Mouse (Mus musculus): ENCODE results near the gene Fus. TPM values are rescaled to one million over a fixed set of nuclear protein-coding genes. Genes with fewer than 3 reads are reported as not detected.
A peak's percentile ranks its signal among the peaks of the same experiment; 100 is the strongest.
"Not testable (repeated sequence)": the region's sequence is repeated elsewhere in the genome, so short reads cannot be mapped to it uniquely, and the experiment has no call there.

The Fus gene
- polyA plus RNA-seq, 1 experiment from 2014 or later = 249 TPM

DNA sequence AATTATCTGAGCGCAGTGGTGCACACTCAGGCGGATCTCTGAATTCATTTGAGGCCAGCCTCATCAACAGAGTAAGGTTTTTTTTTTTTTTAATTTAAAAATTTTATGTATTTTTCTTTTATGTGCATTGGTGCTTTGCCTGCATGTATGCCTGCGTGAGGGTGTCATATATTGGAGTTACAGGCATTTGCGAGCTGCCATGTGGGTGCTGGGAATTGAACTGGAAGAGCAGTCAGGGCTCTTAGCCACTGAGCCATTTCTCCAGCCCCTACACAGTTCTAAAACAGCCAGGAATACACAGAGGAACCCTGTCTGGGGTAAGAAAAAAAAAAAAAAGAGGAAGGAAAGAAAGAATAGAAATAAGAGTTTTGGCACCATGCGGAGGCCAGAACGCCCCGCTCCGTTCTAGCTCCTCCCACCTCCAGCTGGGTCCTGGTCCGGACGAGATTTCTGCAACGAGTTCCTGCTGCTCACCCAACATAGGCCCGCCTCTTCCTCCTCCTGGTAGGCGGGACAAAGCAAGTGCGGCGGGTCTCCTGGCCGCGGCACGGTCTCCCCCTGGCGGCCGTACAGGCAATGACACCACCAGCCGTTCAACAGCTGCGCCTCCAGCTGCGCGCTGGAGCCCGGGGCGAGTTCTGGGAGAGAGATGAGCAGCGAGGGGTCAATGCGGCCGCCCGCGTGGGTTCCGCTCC, 32.1 kb upstream of the Fus start:
- Histone ChIP-seq H3K9ac (ENCODE audit: low read length) (peak overlapping the region; percentile 81), H3K9me3 (replicated peaks; ENCODE audit: control insufficient read depth, low read length) (no peaks in the 10 kb centered on the region), H3K36me3 (ENCODE audit: control insufficient read depth, insufficient read depth) (no peaks in the 10 kb centered on the region), H3K27ac (ENCODE audit: low read length) (peak overlapping the region; percentile 43), H3K4me3 (ENCODE audit: low read length) (peak overlapping the region; percentile 69), H3K27me3 (ENCODE audit: control insufficient read depth, insufficient read depth, low read length) (no peaks in the 10 kb centered on the region), H3K4me1 (ENCODE audit: control insufficient read depth, insufficient read depth, low read length) (peaks cover 10% of the 10 kb centered on the region; the same call in 1 of the 2 replicates), H3K4me2 (ENCODE audit: low read depth, low read length) (peak overlapping the region; percentile 86)
- ATAC-seq (replicated peaks; ENCODE audit: extremely low read depth, insufficient read depth, low FRiP score) = peak; percentile 94
- 6% methylated on average over 32 of the region's 32 CpGs for WGBS

DNA sequence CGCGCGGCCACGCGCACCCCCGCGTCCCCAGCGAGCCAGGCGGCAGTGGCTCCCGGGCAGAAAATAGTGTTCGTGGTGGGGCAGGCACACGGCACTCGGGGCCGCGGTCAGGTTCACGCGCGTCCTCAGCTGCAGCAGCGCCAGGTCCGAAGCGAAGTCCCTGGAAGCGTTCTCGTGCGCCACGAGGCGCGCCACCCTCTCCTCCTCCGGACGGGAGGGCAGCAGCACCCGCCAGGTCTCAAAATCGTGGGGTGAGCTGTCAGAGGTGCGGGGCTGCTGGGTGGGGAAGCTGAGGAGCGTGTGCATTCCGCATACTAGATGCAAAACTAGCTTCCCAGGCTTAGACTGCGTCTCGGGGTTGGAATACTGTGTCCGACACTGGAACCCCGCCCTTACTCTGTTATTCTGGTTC, 31.5 kb upstream of the Fus start:
- Histone ChIP-seq H3K4me1 (ENCODE audit: control insufficient read depth, insufficient read depth, low read length) (peaks cover 10% of the 10 kb centered on the region; the same call in 1 of the 2 replicates), H3K27ac (ENCODE audit: low read length) (peak overlapping the region; percentile 43), H3K36me3 (ENCODE audit: control insufficient read depth, insufficient read depth) (no peaks in the 10 kb centered on the region), H3K27me3 (ENCODE audit: control insufficient read depth, insufficient read depth, low read length) (no peaks in the 10 kb centered on the region), H3K4me3 (ENCODE audit: low read length) (peak overlapping the region; percentile 69), H3K9me3 (replicated peaks; ENCODE audit: control insufficient read depth, low read length) (no peaks in the 10 kb centered on the region), H3K4me2 (ENCODE audit: low read depth, low read length) (peak overlapping the region; percentile 86), H3K9ac (ENCODE audit: low read length) (peak overlapping the region; percentile 81)
- peak; percentile 52 for ATAC-seq (replicated peaks; ENCODE audit: extremely low read depth, insufficient read depth, low FRiP score)
- WGBS = under 1% methylated on average over 37 of the region's 38 CpGs

DNA sequence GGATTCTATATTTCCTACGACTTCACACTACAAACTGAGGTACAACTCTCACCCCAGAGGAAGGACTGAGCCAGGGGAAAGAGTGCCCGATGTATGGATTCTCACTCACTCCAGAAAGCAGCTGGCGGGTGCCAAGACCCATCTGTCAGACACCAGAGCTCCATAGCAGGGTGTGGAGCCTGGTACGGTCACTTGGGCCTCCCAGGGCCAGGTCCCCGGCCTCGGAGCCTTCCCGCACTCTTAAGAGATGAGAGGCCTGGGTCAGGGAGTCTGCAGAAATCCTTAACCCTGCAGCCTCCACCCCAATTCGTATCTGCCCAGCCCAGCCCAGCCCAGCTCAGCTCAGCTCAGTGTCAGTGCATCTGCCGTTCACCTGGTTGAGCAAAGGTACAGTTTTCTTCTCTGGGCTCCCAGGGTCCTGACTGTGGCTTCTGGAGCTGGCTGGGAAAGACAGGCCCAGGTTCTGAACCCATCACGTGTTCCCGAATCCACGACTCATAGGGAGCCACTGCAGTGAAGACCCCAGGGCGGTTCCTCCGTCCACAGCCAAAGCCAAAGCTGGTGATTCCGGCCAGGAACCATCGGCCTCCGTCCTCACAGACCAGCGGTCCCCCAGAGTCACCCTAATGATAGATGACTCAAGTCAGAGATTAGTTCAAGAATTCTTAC, 30.9 kb upstream of the Fus start:
- WGBS = 52% methylated on average over 18 of the region's 18 CpGs
- peaks cover 8% of the 10 kb centered on the region; the same call in 1 of the 2 replicates for H3K4me1 ChIP-seq (ENCODE audit: control insufficient read depth, insufficient read depth, low read length)
- no peak overlapping the region; the same call in 1 of the 2 replicates for H3K27ac ChIP-seq (ENCODE audit: low read length)

GRCm38 (mm10) chr7:127942097-127942496, 25.2 kb upstream of the Fus start:
- H3K27me3 ChIP-seq (ENCODE audit: control insufficient read depth, insufficient read depth, low read length) = peaks cover 15% of the 10 kb centered on the region
- H3K9ac ChIP-seq (ENCODE audit: low read length); H3K36me3 ChIP-seq (ENCODE audit: control insufficient read depth, insufficient read depth); H3K4me2 ChIP-seq (ENCODE audit: low read depth, low read length); H3K9me3 ChIP-seq (replicated peaks; ENCODE audit: control insufficient read depth, low read length); H3K4me3 ChIP-seq (ENCODE audit: low read length); H3K27ac ChIP-seq (ENCODE audit: low read length); H3K4me1 ChIP-seq (ENCODE audit: control insufficient read depth, insufficient read depth, low read length); ATAC-seq (replicated peaks; ENCODE audit: extremely low read depth, insufficient read depth, low FRiP score): not testable (repeated sequence)
- WGBS = 57% methylated on average over 2 of the region's 2 CpGs

More for the DNA sequence above, 30.9 kb upstream of the Fus start:
- Histone ChIP-seq H3K36me3 (ENCODE audit: control insufficient read depth, insufficient read depth) (no peaks in the 10 kb centered on the region), H3K9me3 (replicated peaks; ENCODE audit: control insufficient read depth, low read length) (no peaks in the 10 kb centered on the region), H3K9ac (ENCODE audit: low read length) (peak overlapping the region; percentile 81), H3K4me2 (ENCODE audit: low read depth, low read length) (peak overlapping the region; percentile 86), H3K4me3 (ENCODE audit: low read length) (peak overlapping the region; percentile 69), H3K27me3 (ENCODE audit: control insufficient read depth, insufficient read depth, low read length) (no peaks in the 10 kb centered on the region)
- ATAC-seq (replicated peaks; ENCODE audit: extremely low read depth, insufficient read depth, low FRiP score) = no peak

DNA sequence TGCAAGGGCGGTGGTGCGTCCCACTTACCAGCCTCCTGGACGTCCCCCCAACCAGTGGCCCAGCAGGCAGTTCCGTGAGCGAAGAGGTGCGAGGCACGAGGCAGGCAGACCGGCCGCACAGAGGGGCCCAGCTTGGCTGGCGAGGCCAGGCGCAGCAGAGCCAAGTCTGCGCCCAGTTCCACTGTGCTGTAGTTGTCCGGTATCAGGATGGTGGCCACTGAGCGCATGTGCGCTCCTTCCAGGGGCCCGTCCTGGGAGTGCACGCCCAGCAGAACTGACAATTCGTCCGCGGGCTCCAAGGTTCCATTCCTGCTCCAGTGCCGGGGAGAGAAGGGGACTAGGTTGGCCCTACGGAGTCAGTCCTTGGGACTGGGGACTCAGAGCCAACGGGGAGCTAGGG, 22.6 kb upstream of the Fus start:
- H3K36me3 ChIP-seq (ENCODE audit: control insufficient read depth, insufficient read depth) = no peaks in the 10 kb centered on the region
- no peaks in the 10 kb centered on the region for H3K9me3 ChIP-seq (replicated peaks; ENCODE audit: control insufficient read depth, low read length)
- peak overlapping the region; percentile 42 for H3K4me2 ChIP-seq (ENCODE audit: low read depth, low read length)
- peak overlapping the region; percentile 12 for H3K4me3 ChIP-seq (ENCODE audit: low read length)
- WGBS = 5% methylated on average over 23 of the region's 23 CpGs
- no peak overlapping the region for H3K27ac ChIP-seq (ENCODE audit: low read length)
- peak; percentile 73 for ATAC-seq (replicated peaks; ENCODE audit: extremely low read depth, insufficient read depth, low FRiP score)
- H3K27me3 ChIP-seq (ENCODE audit: control insufficient read depth, insufficient read depth, low read length) = peaks cover 15% of the 10 kb centered on the region
- peak overlapping the region; percentile 35 for H3K9ac ChIP-seq (ENCODE audit: low read length)
- H3K4me1 ChIP-seq (ENCODE audit: control insufficient read depth, insufficient read depth, low read length) = no peaks in the 10 kb centered on the region

- Histone ChIP-seq H3K4me3 (ENCODE audit: low read length) (no peak within 1 kb of the TSS), H3K9ac (ENCODE audit: low read length) (no peak within 1 kb of the TSS), H3K27ac (ENCODE audit: low read length) (no peak within 1 kb of the TSS), H3K4me1 (ENCODE audit: control insufficient read depth, insufficient read depth, low read length) (no peaks in the 10 kb centered on the region), H3K27me3 (ENCODE audit: control insufficient read depth, insufficient read depth, low read length) (peaks cover 15% of the 10 kb centered on the region), H3K36me3 (ENCODE audit: control insufficient read depth, insufficient read depth) (no peaks in the 10 kb centered on the region), H3K9me3 (replicated peaks; ENCODE audit: control insufficient read depth, low read length) (no peaks in the 10 kb centered on the region), H3K4me2 (ENCODE audit: low read depth, low read length) (no peak within 1 kb of the TSS)
- ATAC-seq (replicated peaks; ENCODE audit: extremely low read depth, insufficient read depth, low FRiP score) = no peak
- 68% methylated on average over 6 of the region's 6 CpGs for WGBS
Observed at GRCm38 (mm10) chr7:127946470-127947023, 20.7 kb upstream of the Fus start, which contains the start of gene Prss36. Prss36 (minus strand) TSS chr7:127946725.

DNA sequence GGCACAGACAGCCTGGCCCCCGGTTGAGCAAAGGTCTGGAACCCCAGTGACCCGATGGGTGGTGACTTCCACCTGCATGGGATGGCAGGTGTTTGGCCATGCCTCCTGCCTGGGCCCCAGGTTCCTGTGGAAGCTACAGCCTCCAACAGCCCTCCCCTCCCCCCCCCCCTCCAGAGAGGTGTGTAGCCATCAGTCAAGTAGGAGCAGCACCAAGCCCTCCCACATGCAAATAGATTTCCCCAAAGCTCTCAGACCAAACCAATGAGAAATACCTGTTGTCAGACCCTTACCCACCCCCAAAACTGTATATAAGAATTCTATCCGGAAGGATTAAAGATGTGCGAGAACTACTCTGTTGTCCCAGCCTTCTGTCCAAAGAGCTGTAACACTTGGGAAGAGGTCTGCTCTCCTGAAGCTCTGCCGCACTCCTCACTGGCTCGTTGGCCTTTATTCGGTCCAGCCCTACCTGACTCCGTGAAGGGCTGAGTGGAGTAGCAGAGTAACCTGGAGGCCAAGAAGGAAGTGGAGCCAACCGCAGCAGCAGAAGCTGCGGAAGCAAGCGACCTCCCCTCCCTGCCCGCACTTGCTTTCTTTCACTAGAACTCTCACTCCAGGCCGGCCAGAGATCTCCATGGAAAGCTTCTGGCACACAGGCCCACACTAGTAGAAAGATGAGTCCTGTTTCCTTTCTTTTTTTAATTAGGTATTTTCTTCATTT, 14.2 kb upstream of the Fus start:
- H3K27me3 ChIP-seq (ENCODE audit: control insufficient read depth, insufficient read depth, low read length) = no peaks in the 10 kb centered on the region
- H3K4me2 ChIP-seq (ENCODE audit: low read depth, low read length) = no peak overlapping the region
- WGBS = 33% methylated on average over 13 of the region's 13 CpGs
- H3K4me3 ChIP-seq (ENCODE audit: low read length) = no peak overlapping the region
- no peaks in the 10 kb centered on the region for H3K4me1 ChIP-seq (ENCODE audit: control insufficient read depth, insufficient read depth, low read length)
- ATAC-seq (replicated peaks; ENCODE audit: extremely low read depth, insufficient read depth, low FRiP score) = no peak
- no peak overlapping the region for H3K9ac ChIP-seq (ENCODE audit: low read length)
- H3K27ac ChIP-seq (ENCODE audit: low read length) = no peak overlapping the region
- H3K9me3 ChIP-seq (replicated peaks; ENCODE audit: control insufficient read depth, low read length) = no peaks in the 10 kb centered on the region
- no peaks in the 10 kb centered on the region for H3K36me3 ChIP-seq (ENCODE audit: control insufficient read depth, insufficient read depth)

GRCm38 (mm10) chr7:127959364-127959763, 7.9 kb upstream of the Fus start:
- no peak overlapping the region for H3K4me3 ChIP-seq (ENCODE audit: low read length)
- no peak for ATAC-seq (replicated peaks; ENCODE audit: extremely low read depth, insufficient read depth, low FRiP score)
- H3K36me3 ChIP-seq (ENCODE audit: control insufficient read depth, insufficient read depth) = no peaks in the 10 kb centered on the region
- H3K9me3 ChIP-seq (replicated peaks; ENCODE audit: control insufficient read depth, low read length) = 0 out of 2 replicates have a peak, but pooled peaks cover 3% of the 10 kb centered on the region
- WGBS = 59% methylated on average over 5 of the region's 5 CpGs
- no peaks in the 10 kb centered on the region for H3K4me1 ChIP-seq (ENCODE audit: control insufficient read depth, insufficient read depth, low read length)
- H3K27me3 ChIP-seq (ENCODE audit: control insufficient read depth, insufficient read depth, low read length) = no peaks in the 10 kb centered on the region
- H3K27ac ChIP-seq (ENCODE audit: low read length) = no peak overlapping the region
- H3K4me2 ChIP-seq (ENCODE audit: low read depth, low read length) = no peak overlapping the region
- H3K9ac ChIP-seq (ENCODE audit: low read length) = no peak overlapping the region

All from heart, embryonic 16.5 days (tissue).